Mouse (Mus musculus) heart, adult 18-20 months (tissue): Measurements from ENCODE around the gene Paf1. TPM values are rescaled to one million over a fixed set of nuclear protein-coding genes. Genes with fewer than 3 reads are reported as not detected.

ENCODE experiments used
- DNase-seq, 2 experiments: peaks; one replicate each; pipeline ENCODE4 v3.0.0; 2021 to 2022; ENCODE audit warnings: mixed read lengths in 1 of 2
- long read RNA-seq, 2 experiments: library from polyadenylated mRNA; stranded (forward); transcript quantifications; one replicate each; pipeline ENCODE4 v2.0.0; 2021
- total RNA-seq, 2 experiments: library from RNA; stranded (reverse); gene quantifications; 2 replicates each; pipeline ENCODE4 v1.2.3; 2021

The Paf1 gene
- total RNA-seq: 10 to 100 TPM; 39.5 to 44.5 TPM
- long read RNA-seq, experiment 1, transcript Paf1-201 (14 exons, 2,003 nt): major isoform, 26 of 33 reads
- long read RNA-seq, experiment 1, partial matches to known transcripts: 1 of 33 reads
- long read RNA-seq, experiment 1, other reads (novel, unspliced or antisense): 6 of 33 reads
- long read RNA-seq, experiment 2, transcript Paf1-201 (14 exons, 2,003 nt): major isoform, 10 of 14 reads
- long read RNA-seq, experiment 2, partial matches to known transcripts: 1 of 14 reads
- long read RNA-seq, experiment 2, other reads (novel, unspliced or antisense): 3 of 14 reads

- DNase-seq: peak; percentile 98 to 99
Observed at GRCm38 (mm10) chr7:28392429-28393271, at the start of gene Paf1, which contains the start of gene Med29. Gene Paf1 (plus strand): TSS chr7:28392951. Gene Med29 (minus strand): TSS chr7:28392708.

- DNase-seq: peak in 1 of 2 experiments; percentile 83
Observed at GRCm38 (mm10) chr7:28344637-28345036, 48.1 kb upstream of the Paf1 start.

GRCm38 (mm10) chr7:28347746-28348145 lies 45.0 kb upstream of the Paf1 start:
- DNase-seq: no peak

GRCm38 (mm10) chr7:28348601-28349000 lies 44.1 kb upstream of the Paf1 start:
- DNase-seq: no peak

- DNase-seq: peak; percentile 98 to 99
Observed at GRCm38 (mm10) chr7:28350155-28350883, 42.4 kb upstream of the Paf1 start, which contains the start of gene Rps16. Gene Rps16 (plus strand): TSS chr7:28350652.

GRCm38 (mm10) chr7:28351676-28352191 lies 41.0 kb upstream of the Paf1 start:
- no peak for DNase-seq

GRCm38 (mm10) chr7:28353267-28353666 lies 39.5 kb upstream of the Paf1 start:
- DNase-seq: no peak

- no peak for DNase-seq
Observed at GRCm38 (mm10) chr7:28354113-28354581, 38.6 kb upstream of the Paf1 start.

GRCm38 (mm10) chr7:28354596-28354995 lies 38.2 kb upstream of the Paf1 start:
- DNase-seq: no peak

GRCm38 (mm10) chr7:28355221-28355620 lies 37.5 kb upstream of the Paf1 start:
- DNase-seq: no peak

- peak; percentile 66 to 83 for DNase-seq
Observed at GRCm38 (mm10) chr7:28356981-28357380, 35.8 kb upstream of the Paf1 start.

GRCm38 (mm10) chr7:28357984-28358383 lies 34.8 kb upstream of the Paf1 start:
- no peak for DNase-seq

- no peak for DNase-seq
Observed at GRCm38 (mm10) chr7:28358431-28358830, 34.3 kb upstream of the Paf1 start.

GRCm38 (mm10) chr7:28359854-28360253 lies 32.9 kb upstream of the Paf1 start:
- DNase-seq: no peak

GRCm38 (mm10) chr7:28360291-28360690 lies 32.5 kb upstream of the Paf1 start:
- no peak for DNase-seq

GRCm38 (mm10) chr7:28361647-28362341 lies 31.0 kb upstream of the Paf1 start:
- DNase-seq: no peak

GRCm38 (mm10) chr7:28362441-28363060 lies 30.2 kb upstream of the Paf1 start:
- DNase-seq: no peak

GRCm38 (mm10) chr7:28367663-28368275 lies 25.0 kb upstream of the Paf1 start:
- DNase-seq: no peak

GRCm38 (mm10) chr7:28368276-28368920 lies 24.4 kb upstream of the Paf1 start:
- DNase-seq: no peak

- no peak for DNase-seq
Observed at GRCm38 (mm10) chr7:28370051-28370450, 22.7 kb upstream of the Paf1 start.
